Mouse (Mus musculus): ENCODE results near the gene Thsd4. TPM values are rescaled to one million over a fixed set of nuclear protein-coding genes. Genes with fewer than 3 reads are reported as not detected.
A peak's percentile ranks its signal among the peaks of the same experiment; 100 is the strongest.
"Not testable (repeated sequence)": the region's sequence is repeated elsewhere in the genome, so short reads cannot be mapped to it uniquely, and the experiment has no call there.

Thsd4 gene
- total RNA-seq, 2 experiments from 2014 or later: 10.5 to 11.8 TPM

DNA sequence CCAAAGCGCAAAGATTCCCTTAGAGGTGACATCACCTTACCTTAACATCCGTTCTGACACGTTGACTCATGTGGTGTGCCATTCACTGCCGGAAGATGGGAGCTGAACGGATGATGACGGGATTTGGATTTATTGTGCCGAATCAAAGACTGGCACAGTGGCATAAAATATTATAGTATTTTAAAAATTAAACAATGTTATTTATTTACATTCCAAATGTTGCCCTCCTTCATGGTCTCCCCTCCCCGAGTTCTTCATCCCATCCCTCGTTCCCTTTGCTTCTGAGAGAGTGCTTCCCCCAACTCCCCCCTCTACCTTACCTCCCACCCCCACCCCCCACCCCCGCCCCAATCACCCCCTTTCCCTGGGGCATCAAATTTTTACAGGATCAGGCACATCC lies 561.3 kb downstream of the Thsd4 start, which contains the start of gene Nr2e3:
TSS of gene Nr2e3 (minus strand) at position 101 of the 400 bp plus-strand sequence.
- no peak for DNase-seq
- intact Hi-C loops (cut with DNase I): loop anchor here (5.0 kb wide), 1 partner anchor 282 kb away; no protein-coding TSS in a partner anchor

DNA sequence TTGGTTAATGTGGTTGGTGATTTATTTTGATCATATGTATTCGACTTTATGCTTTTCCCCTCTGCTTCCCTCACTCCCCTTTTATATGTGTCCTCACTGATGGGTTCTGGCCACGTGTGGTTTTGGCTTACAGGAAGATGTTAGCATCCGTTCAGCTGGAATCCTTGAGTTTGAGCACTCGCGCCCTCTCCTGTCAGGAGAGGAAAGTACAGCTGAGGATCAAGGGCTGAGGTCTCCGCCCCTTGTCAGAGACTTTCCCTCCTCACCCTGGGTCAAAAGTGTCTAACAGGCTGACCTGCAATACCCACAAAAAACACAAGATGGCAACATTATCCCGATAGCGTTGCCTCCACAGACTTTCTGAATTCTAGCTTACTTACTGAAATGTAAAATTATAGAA lies 562.6 kb downstream of the Thsd4 start:
- intact Hi-C loops (cut with DNase I): no loop called here

DNA sequence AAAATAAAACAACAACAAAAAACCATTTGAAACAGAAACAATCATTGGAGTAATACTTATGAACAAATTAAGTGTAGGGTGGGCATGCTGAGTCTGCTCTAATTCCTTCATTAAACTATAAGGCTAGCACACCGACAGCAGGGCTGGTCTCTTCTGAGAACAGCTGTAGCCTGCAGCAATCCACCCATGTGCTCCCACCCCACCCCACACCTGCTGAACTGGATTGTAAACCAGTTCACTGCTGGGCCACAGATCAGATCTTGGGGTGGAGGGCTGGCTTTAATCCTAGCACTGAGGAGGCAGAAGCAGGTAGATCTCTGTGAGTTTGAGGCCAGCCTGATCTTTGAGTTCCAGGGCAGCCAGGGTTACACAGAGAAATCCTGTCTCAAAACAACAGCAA lies 563.7 kb downstream of the Thsd4 start:
- intact Hi-C loops (cut with DNase I); DNase-seq: not testable (repeated sequence)

More for the DNA sequence above, 562.6 kb downstream of the Thsd4 start:
- DNase-seq: peak; percentile 80 to 90

DNA sequence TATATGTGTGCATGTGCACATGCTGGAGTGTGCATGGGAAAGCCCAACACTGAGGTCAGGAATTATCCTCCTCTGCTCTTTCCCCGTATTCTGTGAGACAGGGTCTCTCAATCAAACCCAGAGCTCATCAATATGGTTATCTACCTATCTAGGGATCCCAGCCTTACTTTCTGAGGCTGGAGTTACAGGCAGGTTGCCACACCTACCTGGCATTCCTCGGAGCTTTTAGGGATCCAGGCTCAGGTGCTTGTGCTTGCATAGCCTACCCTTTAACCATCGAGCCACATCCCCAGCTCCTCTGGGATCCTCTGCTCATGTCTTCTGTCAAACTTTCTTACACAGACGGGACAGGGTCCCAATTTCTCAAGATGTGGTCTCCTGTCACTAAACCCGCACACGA lies 565.4 kb downstream of the Thsd4 start:
- no peak for DNase-seq
- intact Hi-C loops (cut with DNase I): loop anchor here (2.0 kb wide), 1 partner anchor 234 kb away; no protein-coding TSS in a partner anchor

DNA sequence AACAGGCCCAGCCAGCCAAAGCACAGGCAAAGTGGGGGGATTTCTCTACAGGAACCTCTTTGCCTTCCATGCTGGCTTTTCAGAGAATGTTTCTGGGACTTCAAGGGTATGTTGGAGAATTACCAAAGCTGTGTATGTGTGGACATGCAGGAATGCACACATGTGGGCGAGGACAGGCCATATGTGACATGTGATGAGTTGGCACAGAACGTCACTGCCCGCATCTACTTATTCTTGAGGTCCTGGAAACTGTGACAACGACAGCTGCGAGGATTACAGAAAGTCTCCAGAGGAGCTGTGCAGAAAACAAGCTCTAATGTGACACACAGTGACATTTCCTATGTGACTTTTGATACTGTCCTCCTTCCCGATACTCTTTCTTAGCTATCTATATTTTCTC lies 566.2 kb downstream of the Thsd4 start:
- DNase-seq: peak in 1 of 2 experiments; percentile 14

DNA sequence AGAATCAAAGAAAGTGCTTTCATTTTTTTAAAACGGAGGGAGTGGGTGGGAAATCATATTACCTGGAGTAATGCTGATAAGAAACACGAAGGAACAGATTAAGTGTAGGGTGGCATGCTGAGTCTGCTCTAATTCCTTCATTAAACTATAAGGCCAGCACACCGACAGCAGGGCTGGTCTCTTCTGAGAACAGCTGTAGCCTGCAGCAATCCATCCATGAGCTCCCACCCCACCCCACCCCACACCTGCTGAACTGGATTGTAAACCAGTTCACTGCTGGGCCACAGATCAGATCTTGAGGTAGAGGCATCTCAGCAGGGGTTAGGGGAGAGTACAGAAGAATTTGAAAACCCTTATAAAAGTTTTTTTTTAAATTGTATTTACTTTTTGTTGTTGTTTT lies 566.6 kb downstream of the Thsd4 start:
- DNase-seq: no peak
- intact Hi-C loops (cut with DNase I): no loop called here

More for the DNA sequence above, 566.2 kb downstream of the Thsd4 start:
- intact Hi-C loops (cut with DNase I): loop anchor here (2.0 kb wide), 1 partner anchor 233 kb away; no protein-coding TSS in a partner anchor

DNA sequence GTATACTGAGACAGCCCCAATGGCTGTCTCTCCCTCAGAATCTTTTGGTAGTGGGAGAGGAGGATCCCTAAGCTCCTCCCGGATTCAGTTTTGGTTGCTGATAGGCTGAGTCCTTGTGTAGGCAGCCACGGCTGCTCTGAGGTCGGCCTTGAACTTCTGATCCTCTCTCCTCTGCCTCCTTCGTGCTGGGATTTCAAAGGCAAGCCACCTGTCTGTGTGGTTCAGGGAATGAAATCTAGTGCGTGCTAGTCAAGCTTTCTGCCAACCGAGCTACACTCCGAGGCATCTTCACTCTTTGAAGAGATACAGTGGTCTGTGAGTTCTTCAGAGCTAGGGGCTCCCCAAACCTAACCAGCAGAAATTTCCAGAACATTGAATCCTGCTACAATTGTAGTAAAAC lies 568.3 kb downstream of the Thsd4 start:
- intact Hi-C loops (cut with DNase I): no loop called here
- no peak for DNase-seq

DNA sequence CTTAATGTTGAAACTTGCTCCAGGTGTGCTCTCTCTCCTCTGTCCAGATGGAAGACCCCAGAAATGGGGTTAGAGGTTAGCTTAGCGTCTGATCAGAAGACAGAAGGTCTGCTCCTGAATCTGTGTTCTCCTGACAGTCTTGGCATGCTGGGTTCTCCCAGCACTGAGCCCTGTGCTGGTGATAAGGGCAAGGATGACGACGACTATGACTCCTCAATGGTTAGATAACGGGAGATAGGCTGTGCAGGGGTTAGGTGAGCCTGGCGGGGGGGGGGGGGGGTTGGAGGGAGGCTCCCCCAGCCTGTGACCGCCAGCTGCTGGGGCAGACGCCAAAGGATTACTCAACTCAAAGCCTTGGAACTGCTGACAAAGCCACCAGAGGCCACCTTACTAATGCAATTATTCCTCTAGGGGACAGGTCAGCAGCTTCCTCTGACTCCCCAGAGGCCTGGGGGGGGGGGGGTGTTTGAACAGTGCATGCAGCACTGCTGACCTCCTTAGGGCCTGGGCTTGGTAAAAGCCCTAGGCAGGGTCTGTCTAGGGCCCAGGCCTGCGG lies 569.3 kb downstream of the Thsd4 start:
- peak in 1 of 2 experiments; percentile 10 for DNase-seq
- intact Hi-C loops (cut with DNase I): no loop called here

DNA sequence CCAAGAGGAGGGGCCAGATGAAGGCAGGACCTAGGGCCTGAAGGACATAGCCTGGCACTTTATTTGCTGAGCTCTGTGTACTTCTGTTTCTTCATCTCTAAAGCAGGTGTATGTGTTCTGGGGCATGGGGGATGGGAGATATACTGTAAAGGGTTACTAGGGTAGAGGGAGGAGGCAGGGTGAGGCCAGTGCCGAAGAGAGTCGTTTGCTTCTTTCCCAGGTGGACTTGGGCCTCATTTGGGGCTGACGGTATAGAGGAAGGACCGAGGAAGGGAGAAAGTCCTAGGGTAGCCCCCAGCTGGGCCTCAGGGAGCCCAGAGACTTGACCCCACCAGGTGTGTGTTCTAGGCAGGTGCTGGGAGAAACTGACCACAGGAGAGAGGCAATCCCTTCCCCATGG lies 569.9 kb downstream of the Thsd4 start:
- no peak for DNase-seq
- intact Hi-C loops (cut with DNase I): no loop called here

DNA sequence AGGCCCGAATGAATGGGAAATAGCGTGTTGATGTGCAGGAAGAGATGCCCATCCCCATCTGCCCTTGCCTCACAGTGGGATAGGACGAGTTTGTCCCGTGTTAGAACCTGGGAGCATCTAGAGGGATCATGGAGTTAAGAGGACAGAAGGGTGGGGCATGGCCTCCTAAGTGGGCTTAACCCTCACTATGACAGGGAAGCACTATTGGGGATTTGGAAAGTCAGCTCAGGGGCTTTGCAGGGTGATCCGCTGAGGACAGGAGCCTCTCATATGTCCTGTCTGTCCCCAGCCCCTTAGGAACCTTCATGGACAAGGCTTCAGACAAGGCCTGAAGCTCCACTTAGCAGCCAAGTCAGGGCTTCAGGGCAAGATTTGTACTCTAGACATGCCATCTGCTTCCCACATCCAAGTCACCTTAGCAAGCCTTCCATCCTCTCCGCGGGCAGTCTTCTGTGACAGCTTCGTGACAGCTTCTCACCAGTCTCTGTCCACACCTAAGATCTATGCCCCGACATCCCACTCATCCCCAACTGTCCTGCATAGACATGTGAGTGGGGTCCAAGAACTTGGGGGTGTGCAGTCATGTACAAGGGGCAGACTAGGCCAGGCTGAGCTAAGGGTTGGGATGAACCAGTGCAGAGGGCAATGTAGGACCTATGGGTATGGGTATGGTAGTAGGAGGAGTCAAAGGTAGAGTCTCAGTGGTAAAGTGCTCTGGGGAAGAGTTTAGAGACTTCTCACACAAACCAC lies 570.7 kb downstream of the Thsd4 start:
- DNase-seq: no peak
- intact Hi-C loops (cut with DNase I): no loop called here

DNA sequence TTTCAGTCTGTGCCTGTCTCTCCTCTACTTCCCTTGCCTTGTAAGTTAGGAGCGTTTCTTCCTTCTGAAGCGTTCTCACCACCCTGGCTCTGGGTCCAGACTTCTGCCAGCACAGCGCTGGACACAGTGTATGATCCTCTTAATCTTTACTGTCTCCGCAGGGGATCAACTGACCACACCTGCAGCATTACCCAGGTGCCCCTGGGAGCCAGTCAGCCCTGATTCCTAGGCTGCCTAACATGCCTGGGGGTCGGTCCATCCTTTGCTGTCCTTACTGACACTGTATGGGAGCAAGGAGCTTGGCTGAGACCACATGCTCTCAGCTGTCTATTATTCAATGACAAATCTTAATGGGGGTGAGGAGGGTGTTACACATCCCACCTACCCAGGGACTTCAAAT lies 571.9 kb downstream of the Thsd4 start:
- intact Hi-C loops (cut with DNase I): no loop called here
- no peak for DNase-seq

DNA sequence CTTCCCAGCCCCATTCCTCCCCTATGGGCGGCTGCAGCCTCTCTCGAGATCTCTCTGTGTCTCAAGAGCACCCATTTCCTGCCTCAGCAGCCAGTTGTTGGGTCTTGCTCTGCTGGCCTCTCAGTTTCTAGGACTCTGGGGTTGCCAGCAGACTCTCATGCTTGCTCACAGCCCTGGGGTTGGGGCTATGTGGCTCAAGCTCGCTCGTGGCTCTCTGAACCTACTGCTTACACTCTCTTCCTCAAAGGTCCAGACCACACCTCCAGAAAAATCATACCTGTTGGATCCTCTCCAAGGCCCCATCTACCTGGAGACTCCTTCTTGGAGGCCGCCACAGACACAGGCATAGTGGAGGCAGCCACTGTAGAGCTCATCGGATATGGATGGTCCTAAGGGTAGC lies 572.3 kb downstream of the Thsd4 start:
- DNase-seq: no peak
- intact Hi-C loops (cut with DNase I): no loop called here

DNA sequence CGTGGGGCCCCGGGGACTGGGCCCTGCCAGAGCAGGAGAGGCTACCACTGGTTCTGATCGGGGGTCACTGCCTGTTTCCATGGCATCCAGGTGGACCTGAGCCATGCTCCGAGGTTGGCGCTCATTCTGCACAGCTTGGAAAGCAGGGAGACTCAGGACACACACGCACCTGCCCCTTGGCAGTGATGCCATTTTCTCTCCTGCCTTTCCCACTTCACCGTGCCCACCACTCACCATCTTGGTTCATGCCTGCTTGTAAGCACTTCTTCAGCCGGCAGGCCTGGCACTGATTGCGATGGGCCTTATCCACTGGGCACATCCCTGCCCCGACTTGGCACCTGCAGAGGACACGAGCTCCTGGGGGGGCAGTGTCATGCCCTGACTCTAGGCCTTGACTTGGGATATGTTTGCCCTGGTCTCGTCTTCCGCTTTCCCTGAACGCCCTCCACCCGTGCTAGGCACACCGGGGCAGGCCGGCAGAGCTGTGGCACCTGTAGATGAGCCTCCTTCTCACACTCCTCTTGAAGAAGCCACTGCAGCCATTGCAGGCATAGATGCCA lies 573.1 kb downstream of the Thsd4 start:
- DNase-seq: no peak
- intact Hi-C loops (cut with DNase I): no loop called here

DNA sequence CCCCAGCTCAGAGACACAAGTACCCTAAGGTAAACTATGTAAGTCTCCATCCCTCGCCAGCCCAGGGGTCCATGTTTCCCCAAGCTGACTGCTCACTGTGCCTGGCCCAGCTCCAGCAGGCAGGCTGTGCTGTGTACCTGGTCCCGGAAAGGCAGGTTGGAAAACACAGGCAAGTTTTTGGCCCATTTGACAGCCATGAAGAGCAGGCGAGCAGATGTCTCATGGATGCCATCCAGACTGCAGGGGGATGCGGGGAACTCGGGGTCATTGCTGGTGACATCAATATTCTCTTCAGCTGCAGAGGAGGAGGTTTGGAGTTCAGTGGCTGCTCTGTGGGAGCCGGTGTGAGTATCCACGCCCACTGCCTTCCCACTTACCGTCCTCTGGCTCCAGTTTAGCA lies 573.6 kb downstream of the Thsd4 start:
- intact Hi-C loops (cut with DNase I): no loop called here
- DNase-seq: no peak

DNA sequence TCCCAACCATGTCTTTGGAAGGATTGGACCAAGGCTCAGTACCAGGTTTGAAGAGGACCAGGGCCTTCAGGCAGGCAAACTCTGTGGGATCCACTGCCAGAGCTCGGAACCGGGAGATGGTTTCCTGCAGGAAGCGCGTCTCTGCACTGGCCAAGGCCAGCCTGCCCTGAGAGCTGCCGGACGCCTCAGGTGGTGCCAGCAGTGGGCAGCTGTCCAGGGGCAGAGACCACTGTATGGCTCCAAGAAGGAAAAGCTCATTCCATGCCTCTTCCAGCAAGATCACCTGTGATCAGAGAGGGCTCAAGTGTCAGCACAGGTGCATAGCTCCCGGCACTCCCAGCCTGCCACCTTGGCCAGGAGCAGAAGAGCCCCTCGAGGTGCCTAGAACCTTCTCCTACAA lies 574.6 kb downstream of the Thsd4 start:
- no peak for DNase-seq
- intact Hi-C loops (cut with DNase I): no loop called here

DNA sequence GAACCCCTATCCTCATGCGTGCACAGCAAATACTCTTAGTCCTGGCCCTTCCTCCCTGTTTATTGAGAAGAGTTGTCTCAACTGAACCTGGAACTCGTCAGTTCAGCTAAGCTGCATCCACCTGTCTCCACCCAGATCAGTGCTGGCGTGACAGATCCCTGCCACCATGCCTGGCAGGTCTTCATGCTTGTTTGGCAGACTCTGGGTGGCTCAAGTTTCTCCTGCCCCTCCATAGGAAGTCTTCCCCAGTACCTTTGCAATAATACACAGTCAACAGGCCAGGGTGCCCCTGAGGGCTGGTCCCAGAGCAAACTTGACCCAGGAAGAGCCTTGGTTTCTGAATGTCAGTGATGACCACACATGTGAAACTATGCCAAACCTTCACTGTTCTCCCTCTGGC lies 576.6 kb downstream of the Thsd4 start:
- intact Hi-C loops (cut with DNase I): no loop called here
- DNase-seq: no peak

DNA sequence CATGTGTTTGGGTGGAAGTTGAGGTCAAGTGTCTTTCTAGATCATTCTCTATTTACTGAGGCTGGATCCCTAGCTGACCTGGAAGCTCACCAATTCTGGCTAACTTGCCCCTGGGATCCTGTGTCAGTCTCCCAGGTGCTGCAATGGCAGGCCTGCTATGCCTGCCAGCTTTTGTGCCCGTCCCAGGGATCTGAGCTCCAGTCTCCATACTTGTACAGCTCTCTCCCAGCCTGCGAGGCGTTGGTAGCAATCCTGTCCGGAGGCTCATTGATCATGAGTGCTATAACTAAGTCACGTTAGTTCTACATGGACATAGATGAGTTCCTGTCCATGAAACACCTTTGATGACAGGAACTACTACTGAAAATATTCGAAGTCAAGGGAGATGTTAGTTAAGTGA lies 578.0 kb downstream of the Thsd4 start:
- intact Hi-C loops (cut with DNase I): no loop called here
- DNase-seq: no peak

DNA sequence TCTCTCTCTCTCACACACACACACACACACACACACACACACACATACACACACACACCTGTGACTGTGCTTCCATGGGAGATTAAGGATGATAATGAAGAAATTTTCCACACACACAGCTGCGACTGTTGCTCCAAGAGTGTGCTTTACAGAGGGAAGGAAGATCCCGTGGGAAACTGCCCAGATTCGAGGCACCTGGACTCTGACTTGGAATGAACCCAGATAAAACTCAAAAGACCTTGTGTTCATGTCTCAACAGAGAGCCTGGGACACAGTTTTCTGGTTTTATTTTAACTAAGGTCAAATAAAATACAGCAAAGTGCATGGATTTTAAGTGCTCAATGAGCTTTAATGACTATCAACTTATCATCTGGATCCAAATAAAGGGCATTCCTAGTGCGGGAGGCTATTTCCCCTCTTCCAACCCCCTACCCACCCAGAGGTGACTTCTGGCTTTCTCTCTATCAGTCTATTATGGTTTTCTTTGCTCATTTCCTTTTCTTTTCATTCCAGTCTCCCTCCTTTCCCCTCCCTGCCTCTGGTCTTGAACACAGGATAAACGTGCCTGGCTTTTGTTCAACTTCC lies 579.3 kb downstream of the Thsd4 start:
- no peak for DNase-seq

DNA sequence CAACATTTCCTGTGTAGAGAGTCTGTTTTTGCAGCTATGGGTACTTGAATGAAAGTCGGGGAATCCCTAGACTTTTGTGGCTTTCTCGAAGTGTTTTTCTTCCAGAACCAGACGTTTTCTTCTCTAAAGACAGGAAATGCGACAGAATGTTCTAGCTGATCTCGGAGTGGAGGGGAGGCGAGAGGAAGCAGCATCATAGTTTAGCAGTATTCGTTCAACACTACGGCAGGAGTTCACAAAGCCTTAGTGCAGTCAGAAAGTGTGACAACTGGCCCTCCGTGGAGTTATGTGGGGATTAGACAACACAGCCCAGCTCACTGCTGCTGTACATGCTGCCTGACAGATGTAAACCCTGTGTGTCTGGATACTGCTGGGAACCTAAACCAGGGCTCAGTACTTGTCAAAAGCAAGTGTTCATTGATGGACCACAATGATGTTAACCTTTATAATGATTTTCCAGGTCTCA lies 579.9 kb downstream of the Thsd4 start:
- intact Hi-C loops (cut with DNase I): no loop called here
- DNase-seq: no peak

More for the DNA sequence above, 579.3 kb downstream of the Thsd4 start:
- intact Hi-C loops (cut with DNase I): no loop called here

DNA sequence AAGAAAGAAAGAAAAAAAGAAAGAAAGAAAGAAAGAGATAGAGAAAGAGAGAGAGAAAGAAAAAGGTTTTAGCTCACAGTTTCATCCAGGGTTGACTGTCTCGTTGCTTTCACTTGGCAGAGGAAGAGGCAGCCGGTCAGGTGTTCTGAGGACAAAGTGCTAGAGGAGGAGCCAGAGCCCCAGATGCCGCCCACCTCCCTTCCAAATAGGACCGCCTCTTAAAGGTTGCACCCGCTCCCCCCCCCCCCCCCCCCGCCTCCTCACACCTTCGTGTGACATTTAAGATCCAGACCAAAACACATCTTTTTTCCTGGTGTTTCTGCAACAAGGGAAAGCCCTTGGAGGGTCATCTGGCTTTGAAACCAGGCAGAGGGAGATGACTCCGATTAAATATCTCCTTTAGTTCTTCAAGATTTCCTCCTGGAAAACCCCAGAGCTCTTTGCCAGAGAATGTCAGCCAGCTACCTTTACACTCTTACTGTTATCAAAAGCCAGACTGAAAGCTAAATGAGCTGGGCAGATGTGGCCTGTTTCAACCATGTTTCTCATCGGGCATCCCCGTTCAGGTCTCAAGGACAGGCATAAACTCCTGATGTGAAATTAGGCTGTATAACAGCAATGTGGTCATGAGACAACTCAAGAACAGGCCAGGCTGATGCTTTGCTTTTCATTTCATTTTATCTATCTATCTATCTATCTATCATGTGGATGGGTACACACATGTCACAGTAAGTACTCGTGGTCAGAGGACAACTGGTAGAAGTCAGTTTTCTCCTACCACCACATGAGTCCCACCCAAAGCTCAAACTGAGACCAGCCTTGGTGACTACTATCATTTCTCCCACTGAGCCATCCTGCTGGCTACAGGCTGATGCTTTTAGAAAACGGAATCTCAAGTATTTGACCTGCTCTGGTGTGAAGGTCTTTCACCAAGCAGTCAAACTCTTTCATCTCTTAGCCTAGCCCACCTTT lies 580.6 kb downstream of the Thsd4 start:
- intact Hi-C loops (cut with DNase I): no loop called here
- no peak for DNase-seq
